Mouse (Mus musculus) liver, adult (tissue): ENCODE data around the gene Tmem150a.

Experiments used
- GATA4 ChIP-seq: IDR thresholded peaks from 2 replicates; pipeline ENCODE4 v1.6.1; 2014; ENCODE audit warnings: mild to moderate bottlenecking, low read length; ENCODE audit not compliant: insufficient replicate concordance

Tmem150a gene

GRCm38 (mm10) chr6:72355066-72355911 lies at the start of gene Tmem150a:
TSS of gene Tmem150a (plus strand) at chr6:72355447.
- no peak; the same call in 1 of the 2 replicates for TF ChIP-seq GATA4

- TF ChIP-seq GATA4: no peak
These were observed 43.0 kb upstream of the Tmem150a start for GRCm38 (mm10) chr6:72312198-72312597.

GRCm38 (mm10) chr6:72313124-72313867 lies 42.0 kb upstream of the Tmem150a start:
- TF ChIP-seq GATA4: no peak

GRCm38 (mm10) chr6:72315384-72315783 lies 39.9 kb upstream of the Tmem150a start:
- TF ChIP-seq GATA4: no peak

- no peak for TF ChIP-seq GATA4
These were observed 39.2 kb upstream of the Tmem150a start for GRCm38 (mm10) chr6:72316044-72316443.

GRCm38 (mm10) chr6:72318440-72318839 lies 36.8 kb upstream of the Tmem150a start:
- TF ChIP-seq GATA4: no peak

- TF ChIP-seq GATA4: no peak
These were observed 36.2 kb upstream of the Tmem150a start for GRCm38 (mm10) chr6:72319019-72319418.

- TF ChIP-seq GATA4: no peak
These were observed 32.3 kb upstream of the Tmem150a start for GRCm38 (mm10) chr6:72322936-72323335.

- TF ChIP-seq GATA4: no peak
These were observed 31.3 kb upstream of the Tmem150a start for GRCm38 (mm10) chr6:72323786-72324508.

GRCm38 (mm10) chr6:72326274-72326673 lies 29.0 kb upstream of the Tmem150a start:
- no peak for TF ChIP-seq GATA4

- TF ChIP-seq GATA4: no peak
These were observed 26.2 kb upstream of the Tmem150a start for GRCm38 (mm10) chr6:72329019-72329418.

- TF ChIP-seq GATA4: no peak
These were observed 25.1 kb upstream of the Tmem150a start for GRCm38 (mm10) chr6:72330133-72330532.

GRCm38 (mm10) chr6:72333111-72333510 lies 22.1 kb upstream of the Tmem150a start:
- TF ChIP-seq GATA4: no peak

GRCm38 (mm10) chr6:72340481-72340880 lies 14.8 kb upstream of the Tmem150a start:
- TF ChIP-seq GATA4: no peak

GRCm38 (mm10) chr6:72344396-72345073 lies 10.7 kb upstream of the Tmem150a start:
- TF ChIP-seq GATA4: no peak
